Comparison of ENCODE assay signal across 14 mouse cellular contexts in genomic region chr13:94365108-94365907, GRCm38 (mm10). TPM values are rescaled to one million over a fixed set of nuclear protein-coding genes. Genes with fewer than 3 reads are reported as not detected.
DNase-seq lines count a peak whose midpoint lies in the region; ATAC-seq and TF ChIP-seq lines count a peak whose summit lies in the region.
"Had no signal": no experiment of that assay in that cellular context is flagged by ENCODE, and none has a peak within 500 bp of the region (broad histone marks: within the 10 kb centered on the region; RNA-seq: fewer than 3 reads in every experiment).

No protein-coding gene starts in this region.

- TF ChIP-seq CTCF in kidney, adult 2 months (conservative IDR thresholded peaks at IDR 0.05; ENCODE audit: insufficient read depth, insufficient read length, low read depth, low read length): no peak

- 0 out of 2 replicates have a peak overlapping the region, but pooled peaks have one; percentile 56 for H3K27ac ChIP-seq in kidney, adult 2 months (ENCODE audit: insufficient read depth, low read depth, low read length)
- H3K27ac ChIP-seq in liver, embryonic 16.5 days (ENCODE audit: low read length): no peak overlapping the region
- H3K27ac ChIP-seq in midbrain, embryonic 10.5 days (replicated peaks): no peak overlapping the region
- H3K27ac ChIP-seq: midbrain, embryonic 15.5 days had no signal

- H3K27me3 ChIP-seq in kidney, adult 2 months (replicated peaks; ENCODE audit: control insufficient read depth, insufficient read depth, low read length): no peaks in the 10 kb centered on the region
- H3K27me3 ChIP-seq in liver, embryonic 16.5 days (ENCODE audit: control insufficient read depth, insufficient read depth, low read depth, low read length): no peaks in the 10 kb centered on the region
- H3K27me3 ChIP-seq in midbrain, embryonic 10.5 days (ENCODE audit: low read depth, poor library complexity, severe bottlenecking): no peaks in the 10 kb centered on the region
- H3K27me3 ChIP-seq: midbrain, embryonic 15.5 days had no signal

- no peak overlapping the region for H3K4me3 ChIP-seq in kidney, adult 2 months (ENCODE audit: insufficient read depth, low read depth, low read length)
- H3K4me3 ChIP-seq in liver, embryonic 16.5 days (ENCODE audit: low read depth, low read length): no peak overlapping the region
- no peak overlapping the region for H3K4me3 ChIP-seq in midbrain, embryonic 10.5 days
- H3K4me3 ChIP-seq: midbrain, embryonic 15.5 days had no signal

- H3K9ac ChIP-seq in liver, embryonic 16.5 days (ENCODE audit: low read depth, low read length): no peak overlapping the region
- H3K9ac ChIP-seq: midbrain, embryonic 15.5 days had no signal

- no peaks in the 10 kb centered on the region for H3K9me3 ChIP-seq in liver, embryonic 16.5 days (replicated peaks; ENCODE audit: control insufficient read depth, low read length)
- H3K9me3 ChIP-seq in midbrain, embryonic 10.5 days (replicated peaks): no peaks in the 10 kb centered on the region
- H3K9me3 ChIP-seq: midbrain, embryonic 15.5 days had no signal

- TF ChIP-seq POLR2A in kidney, adult 2 months (IDR thresholded peaks at IDR 0.05; ENCODE audit: low read depth, low read length): no peak

- peaks cover 15% of the 10 kb centered on the region for H3K4me1 ChIP-seq in kidney, adult 2 months (ENCODE audit: control insufficient read depth, insufficient read depth, low read length)
- peaks cover 11% of the 10 kb centered on the region for H3K4me1 ChIP-seq in liver, embryonic 16.5 days (ENCODE audit: control insufficient read depth, low read depth, low read length)
- H3K4me1 ChIP-seq in midbrain, embryonic 10.5 days: peaks cover 5% of the 10 kb centered on the region; the same call in 1 of the 2 replicates
- H3K4me1 ChIP-seq: midbrain, embryonic 15.5 days had no signal

- 39% methylated on average over 13 of the region's 13 CpGs for WGBS in kidney, adult 2 months
- WGBS in liver, embryonic 16.5 days (ENCODE audit: insufficient replicate concordance): 48% methylated on average over 13 of the region's 13 CpGs
- 88% methylated on average over 13 of the region's 13 CpGs for WGBS in midbrain, embryonic 10.5 days

- peak; percentile 10 for DNase-seq in kidney, adult 2 months
- no peak for DNase-seq in kidney, adult 11 months
- peak; percentile 14 for DNase-seq in ovary, adult 18-20 months (ENCODE audit: low spot score)
- no peak for DNase-seq in ovary, postnatal 10 days (ENCODE audit: low spot score)
- no peak for DNase-seq in midbrain, embryonic 10.5 days (ENCODE audit: low spot score)
- no peak for DNase-seq in lung, postnatal 14 days
- DNase-seq: B cell, adult 2 months; cerebellum, adult 9-10 months; gastrocnemius, postnatal 14 days; lung, postnatal 10 days had no signal

- H3K4me2 ChIP-seq in liver, embryonic 16.5 days (ENCODE audit: low read depth, low read length): no peak overlapping the region
- H3K4me2 ChIP-seq: midbrain, embryonic 15.5 days had no signal

- no peaks in the 10 kb centered on the region for H3K36me3 ChIP-seq in kidney, adult 2 months (ENCODE audit: control insufficient read depth, insufficient read depth, low read length)
- no peaks in the 10 kb centered on the region for H3K36me3 ChIP-seq in liver, embryonic 16.5 days (ENCODE audit: control insufficient read depth, insufficient read depth)
- peaks cover 25% of the 10 kb centered on the region for H3K36me3 ChIP-seq in midbrain, embryonic 10.5 days
- H3K36me3 ChIP-seq: midbrain, embryonic 15.5 days had no signal

- 0 out of 2 replicates have a peak, but pooled peaks have one; percentile 19 for ATAC-seq in liver, embryonic 16.5 days (ENCODE audit: low read depth)
- ATAC-seq in inflammation-experienced regulatory T-cells, adult 6 months: no peak
- ATAC-seq: hindbrain, embryonic 16.5 days; midbrain, embryonic 15.5 days had no signal

RNA-seq across cellular contexts. Expression of gene Ap3b1, which starts 6.5 kb away (rescaled TPM):
- polyA plus RNA-seq in kidney, adult 2 months (2012; rRNA removed): 48.9 and 49.4 TPM in 2 replicates
- 15.6 and 15.7 TPM in 2 replicates for polyA plus RNA-seq in liver, embryonic 16.5 days (2015; fragmentation: Nextera tagmentation; extraction: Ambion mirVana)
- polyA plus RNA-seq in midbrain, embryonic 10.5 days (2016; fragmentation: Nextera tagmentation; extraction: Ambion mirVana): 35.6 and 37.5 TPM in 2 replicates
- polyA plus RNA-seq in inflammation-experienced regulatory T-cells, adult 6 months (2017; shearing (Covaris generic)): 10 to 100 TPM; 36.2 to 40.6 (median 39.9) TPM

Comparison
In these comparisons a context has a peak if more than half of its experiments do, and no peak if none do; other contexts are left out.
1. DNase-seq: peak in kidney, adult 2 months (single experiment) and ovary, adult 18-20 months (single experiment); none in kidney, adult 11 months (single experiment), ovary, postnatal 10 days (single experiment), midbrain, embryonic 10.5 days (single experiment) and lung, postnatal 14 days (single experiment).